Mouse (Mus musculus): ENCODE data around the gene Stab2.

Gene Stab2

DNA sequence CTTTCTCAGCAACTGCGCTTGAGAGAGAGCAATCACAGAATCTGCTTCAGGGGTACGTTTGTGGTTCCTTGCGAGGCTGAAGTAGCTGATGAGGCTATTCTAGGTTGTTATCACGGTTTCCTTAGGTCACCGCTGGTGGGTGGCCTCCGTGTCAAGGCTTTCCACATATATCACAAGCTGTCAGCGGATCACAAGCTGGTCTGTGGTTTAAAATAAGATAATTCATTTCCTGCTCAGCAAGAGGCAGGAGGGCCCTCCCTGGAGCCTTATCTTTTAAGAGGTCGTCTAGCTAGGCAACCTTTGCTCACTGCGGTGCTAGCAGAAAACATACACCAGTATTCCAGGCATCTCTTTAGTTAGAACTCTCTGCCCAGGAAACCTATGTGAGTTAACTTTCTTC lies 17.2 kb downstream of the Stab2 start:
- no peak for DNase-seq (ENCODE audit: extremely low read depth, low read depth, low spot score)

DNA sequence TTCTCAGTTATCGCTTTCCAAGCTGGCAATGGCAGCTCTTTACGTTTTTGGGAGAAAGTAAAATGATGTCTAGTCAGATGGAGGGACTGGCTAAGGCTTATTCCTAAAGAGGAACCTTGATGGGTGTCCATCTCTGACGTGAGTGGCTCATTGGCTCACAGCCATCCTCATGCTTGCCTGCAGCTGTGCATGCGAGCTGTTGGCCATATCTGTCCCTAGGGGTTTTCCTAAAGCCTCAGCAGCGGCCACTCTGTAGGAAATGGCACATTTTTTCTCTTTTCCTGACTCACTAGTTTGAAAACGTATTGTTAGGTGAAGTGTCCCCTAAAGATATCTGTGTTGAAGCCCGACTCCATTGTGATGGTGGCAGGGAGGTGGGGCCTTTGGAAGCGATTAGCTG lies 18.0 kb downstream of the Stab2 start:
- no peak for DNase-seq (ENCODE audit: extremely low read depth, low read depth, low spot score)

DNA sequence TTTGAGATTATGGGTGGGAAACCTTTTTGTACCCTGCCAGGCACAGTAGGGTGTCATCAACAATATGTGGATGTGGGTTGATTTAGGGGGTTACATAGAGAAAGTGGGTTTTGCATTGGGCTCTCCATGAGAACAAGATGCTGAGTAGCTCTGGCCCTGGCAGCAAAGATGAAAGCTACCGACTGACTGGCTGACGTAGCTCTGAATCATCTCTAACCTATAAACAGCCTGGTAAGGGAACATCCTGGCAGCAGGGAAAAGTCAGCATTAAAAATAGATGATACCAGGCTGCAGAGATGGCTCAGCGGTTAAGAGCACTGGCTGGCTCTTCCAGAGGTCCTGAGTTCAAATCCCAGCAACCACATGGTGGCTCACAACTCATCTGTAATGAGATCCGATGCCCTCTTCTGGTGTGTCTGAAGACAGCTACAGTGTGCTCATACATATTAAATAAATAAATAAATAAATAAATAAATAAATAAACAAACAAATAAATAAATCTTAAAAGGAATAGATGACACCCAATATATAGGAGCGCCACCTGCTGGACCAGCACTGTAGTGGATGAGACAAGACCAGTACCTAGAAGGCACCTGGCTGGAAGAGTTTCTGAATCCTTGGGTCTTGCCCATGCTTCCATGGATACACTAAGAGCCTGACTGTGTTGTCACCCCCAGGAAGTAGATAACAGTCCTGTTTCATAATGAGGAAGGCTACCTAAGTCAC lies 31.7 kb downstream of the Stab2 start:
- no peak for DNase-seq (ENCODE audit: extremely low read depth, low read depth, low spot score)

DNA sequence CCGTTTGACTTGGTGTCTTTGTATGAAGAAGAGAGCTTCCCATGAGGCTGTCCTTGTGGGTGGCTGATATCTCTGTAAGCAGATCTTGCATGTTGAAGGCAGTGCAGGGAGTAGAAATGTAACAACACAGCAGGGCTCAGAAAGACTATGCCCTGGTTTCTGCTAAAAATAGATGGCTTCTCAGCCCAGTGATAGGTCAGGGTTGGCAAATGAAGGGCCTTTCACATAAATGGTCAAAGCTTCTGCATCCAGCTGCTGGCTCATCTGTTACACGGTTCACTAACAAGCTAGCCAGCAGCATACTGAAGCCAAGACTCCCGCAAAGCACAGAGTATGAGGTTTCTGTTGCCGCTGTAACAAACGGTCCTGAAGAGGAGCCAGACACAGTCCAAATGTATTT lies 34.5 kb downstream of the Stab2 start:
- no peak for DNase-seq (ENCODE audit: extremely low read depth, low read depth, low spot score)

DNA sequence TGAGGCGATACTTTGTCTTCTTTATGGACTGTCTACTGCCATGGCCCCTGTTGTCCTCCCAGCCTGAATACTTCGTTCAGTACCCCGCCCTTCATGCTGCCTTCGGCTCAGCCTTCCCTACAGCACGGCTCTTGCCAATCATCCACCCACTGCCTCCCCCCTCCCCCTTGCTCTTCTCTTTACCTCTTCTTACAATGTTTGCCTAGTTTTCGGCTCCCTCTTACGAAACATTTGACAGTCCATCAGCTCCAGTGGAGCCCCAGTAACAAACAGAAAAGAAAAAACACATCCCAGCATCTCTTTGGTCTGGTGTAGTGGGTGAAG lies 35.4 kb downstream of the Stab2 start:
- DNase-seq (ENCODE audit: extremely low read depth, low read depth, low spot score), result no peak

DNA sequence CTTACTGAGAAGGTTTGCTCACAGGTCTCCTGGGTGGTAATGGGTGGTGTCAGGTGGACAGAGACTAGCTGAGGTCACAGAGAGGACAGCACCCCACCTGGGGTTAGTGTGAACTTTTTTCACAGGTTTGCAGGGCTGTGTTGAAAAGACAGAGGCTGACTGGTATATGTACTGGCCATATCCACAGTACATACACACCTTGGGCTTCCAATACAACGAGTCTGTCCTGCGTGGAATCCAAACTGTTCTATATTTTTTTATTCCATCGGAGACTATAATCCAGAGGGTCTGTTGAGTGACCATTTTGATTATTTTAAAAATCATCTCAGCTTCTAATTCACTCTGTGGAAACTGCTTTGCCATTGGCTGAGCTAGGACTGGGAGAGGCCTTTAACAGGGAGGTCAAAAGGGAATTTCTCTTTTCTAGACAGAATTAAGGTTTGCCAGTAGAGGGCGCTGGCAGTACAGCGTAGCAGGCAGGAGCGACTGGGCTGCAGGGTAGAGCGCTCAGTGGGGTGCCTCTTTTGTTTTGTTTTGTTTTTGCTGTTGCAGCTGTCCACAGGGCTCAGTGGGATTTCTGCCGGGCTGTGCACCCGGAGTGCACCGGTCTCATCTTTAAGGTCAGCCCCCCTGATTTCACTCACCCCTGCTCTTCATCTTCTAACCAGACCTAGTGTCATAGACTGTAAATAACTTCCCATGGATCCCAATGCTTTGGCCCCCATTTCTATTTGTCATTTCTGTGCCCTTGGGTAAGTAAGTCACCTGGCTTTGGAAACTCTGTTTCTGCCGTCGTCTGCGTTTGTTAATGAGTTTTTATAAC lies 35.9 kb downstream of the Stab2 start:
- no peak for DNase-seq (ENCODE audit: extremely low read depth, low read depth, low spot score)

DNA sequence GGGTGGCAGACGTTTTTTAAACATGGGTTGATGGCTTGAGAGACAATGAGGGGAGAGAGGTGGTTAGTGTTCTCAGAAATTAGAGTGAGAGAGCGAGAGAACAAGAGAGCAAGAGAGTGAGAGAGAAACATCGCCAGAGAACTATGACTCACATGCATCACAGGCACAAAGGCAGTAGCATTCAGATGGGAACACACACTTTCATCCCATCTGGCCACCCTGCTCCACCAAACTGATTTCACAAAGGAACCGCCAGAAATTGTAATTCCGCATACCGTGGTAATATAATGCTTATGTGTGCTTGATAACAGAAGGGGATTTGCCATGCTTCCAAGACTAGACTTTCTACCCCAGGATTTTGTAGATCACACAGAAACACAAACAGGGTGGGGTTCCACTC lies 38.5 kb downstream of the Stab2 start:
- no peak for DNase-seq (ENCODE audit: extremely low read depth, low read depth, low spot score)

DNA sequence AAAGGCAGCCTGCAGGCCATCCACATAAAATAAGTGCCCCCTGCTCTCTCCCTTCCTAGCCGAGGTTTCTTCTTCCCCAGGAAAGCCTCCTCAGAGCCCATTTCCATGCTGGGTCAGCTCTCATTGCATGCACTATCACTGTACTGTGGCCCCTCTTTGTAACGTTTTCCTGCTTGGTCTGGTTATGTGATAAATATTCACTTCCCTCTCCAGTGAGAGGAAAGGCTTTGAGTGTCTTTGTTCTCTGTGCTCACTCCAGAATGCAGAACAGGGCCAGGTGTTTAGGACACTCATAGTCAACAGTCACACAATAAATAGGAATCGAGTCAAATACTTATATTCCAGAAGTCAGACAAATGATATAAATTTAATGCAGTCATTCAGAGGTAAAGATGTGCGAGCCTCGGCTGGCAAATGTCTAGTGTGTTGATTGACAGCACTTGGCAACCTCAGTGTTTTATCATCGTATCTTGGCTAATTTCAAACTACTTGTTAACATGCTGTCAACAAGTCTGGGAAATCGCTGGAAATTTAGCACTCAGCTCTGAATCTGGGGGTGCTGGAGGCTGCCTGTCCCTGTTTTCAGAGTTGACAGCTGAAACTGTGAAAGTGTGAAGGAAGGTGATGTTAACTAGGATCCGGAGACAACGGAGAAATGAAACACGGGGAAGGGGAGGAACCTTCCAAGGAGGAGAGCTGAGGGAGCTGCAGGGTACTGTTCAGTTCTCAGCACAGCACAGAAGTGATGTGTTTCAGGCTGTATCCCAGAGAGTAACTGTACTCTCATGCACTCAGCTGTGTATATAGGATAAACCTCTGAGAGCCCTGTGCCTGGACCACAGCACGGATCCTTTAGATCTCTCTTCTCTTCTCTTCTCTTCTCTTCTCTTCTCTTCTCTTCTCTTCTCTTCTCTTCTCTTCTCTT lies 46.0 kb downstream of the Stab2 start:
- DNase-seq (ENCODE audit: extremely low read depth, low read depth, low spot score), result no peak

DNA sequence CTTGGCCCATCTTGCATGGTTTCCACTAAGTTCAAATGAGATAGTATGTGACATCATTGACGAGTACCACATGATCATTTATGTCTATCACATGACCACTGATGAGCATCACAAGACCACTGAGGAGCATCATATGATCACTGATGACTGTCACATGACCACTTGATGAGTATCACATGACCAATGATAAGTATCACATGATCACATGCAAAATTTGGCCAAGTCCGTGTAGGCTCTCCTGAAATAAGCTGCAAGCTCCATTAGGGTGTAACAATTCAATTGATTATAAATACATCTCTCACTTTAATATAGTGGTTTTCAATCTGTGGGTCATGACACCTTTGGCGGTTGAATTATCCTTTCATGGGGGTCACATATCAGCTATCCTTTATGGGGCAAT lies 52.5 kb downstream of the Stab2 start:
- DNase-seq (ENCODE audit: extremely low read depth, low read depth, low spot score), result no peak

DNA sequence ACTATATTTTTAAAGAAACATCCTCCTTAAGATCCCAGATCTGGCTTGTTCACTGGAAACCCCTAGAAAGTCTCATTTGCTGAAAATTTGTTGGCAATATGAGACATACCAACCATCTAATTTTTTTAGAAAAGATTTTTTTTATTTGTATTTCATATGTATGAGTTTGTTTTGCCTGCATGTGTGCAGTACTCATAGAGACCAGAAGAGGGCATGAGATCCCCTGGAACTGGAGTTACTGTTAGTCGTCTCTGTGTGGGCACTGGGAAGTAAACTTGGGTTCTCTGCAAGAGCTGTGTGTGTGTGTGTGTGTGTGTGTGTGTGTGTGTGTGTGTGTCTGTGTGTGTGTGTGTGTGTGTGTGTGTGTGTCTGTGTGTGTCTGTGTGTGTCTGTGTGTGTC lies 55.1 kb downstream of the Stab2 start:
- no peak for DNase-seq (ENCODE audit: extremely low read depth, low read depth, low spot score)

DNA sequence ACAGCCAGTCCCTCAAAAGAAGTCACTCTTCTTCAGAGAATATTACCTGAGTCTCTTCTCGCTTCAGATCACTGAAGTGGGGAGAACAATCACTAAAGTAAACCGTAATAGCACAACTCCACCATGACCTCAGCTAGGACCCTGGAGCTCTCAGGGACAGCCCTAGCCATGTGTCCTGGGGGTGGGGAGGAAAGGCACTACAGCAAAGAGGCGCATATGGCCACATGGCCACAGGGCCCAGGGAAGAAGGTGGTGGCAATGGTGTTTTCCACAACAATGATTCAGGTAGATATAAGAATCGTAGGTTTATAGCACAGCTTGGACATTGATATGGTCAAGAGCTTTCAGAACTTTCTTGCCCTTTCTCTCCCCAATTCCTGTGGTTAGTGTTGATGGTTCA lies 57.0 kb downstream of the Stab2 start:
- DNase-seq (ENCODE audit: extremely low read depth, low read depth, low spot score), result no peak

DNA sequence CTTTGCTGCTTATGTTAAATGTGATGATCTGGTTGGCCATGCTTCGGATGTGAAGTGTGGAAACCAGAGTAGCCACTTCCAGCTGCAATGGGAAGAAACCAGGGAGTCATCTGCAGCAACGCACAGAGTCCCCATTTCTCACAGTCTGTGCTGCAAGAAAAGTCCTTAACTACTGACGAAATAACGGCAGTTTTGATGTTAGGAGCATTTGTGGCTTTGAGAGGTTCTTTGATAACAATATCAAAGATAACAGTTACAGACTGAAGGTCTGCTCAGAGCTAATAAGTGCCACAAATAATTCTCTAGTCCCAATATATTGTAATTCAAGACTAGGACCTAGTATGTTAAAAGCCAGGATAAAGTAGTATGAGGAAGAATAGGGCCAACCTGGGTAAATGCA lies 57.9 kb downstream of the Stab2 start:
- DNase-seq (ENCODE audit: extremely low read depth, low read depth, low spot score), result no peak

DNA sequence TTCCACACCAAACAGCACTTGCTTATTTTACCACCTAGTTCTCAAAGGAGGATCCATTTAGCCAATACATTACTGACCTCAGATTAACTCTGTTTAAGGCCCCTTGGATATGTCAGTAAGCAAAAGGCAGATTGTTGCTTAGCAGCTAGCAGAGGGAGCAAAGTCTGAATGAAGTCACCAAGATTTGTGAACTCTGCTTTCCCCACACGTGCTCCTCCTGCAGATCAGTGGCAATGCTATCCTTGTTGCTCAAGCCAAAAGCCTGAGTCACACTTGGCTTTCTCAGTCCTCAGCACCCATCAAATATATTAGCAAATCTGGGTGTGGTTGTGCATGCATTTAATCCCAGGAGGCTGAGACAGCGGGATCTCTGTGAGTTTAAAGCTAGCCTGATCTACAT lies 60.3 kb downstream of the Stab2 start:
- DNase-seq (ENCODE audit: extremely low read depth, low read depth, low spot score), result no peak

DNA sequence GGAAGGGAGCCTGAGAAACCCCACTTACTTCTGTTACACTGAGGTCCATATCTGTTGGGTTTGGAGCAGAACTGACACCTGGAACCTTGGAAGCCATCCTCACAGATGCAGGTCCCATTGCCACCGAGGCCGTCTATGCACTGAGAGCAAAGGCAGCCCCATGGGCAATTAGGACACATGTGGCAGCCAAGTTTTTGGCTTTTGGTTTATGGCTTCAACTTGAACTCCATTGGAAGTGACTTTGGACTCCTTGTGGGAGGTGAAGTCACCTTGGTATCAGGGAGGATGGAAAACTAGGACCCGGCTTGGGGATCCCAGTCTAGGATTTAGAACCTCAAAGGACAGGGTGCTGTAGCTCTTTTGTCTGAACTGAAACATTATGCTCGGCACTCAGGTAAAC lies 67.2 kb downstream of the Stab2 start:
- DNase-seq (ENCODE audit: extremely low read depth, low read depth, low spot score), result no peak

DNA sequence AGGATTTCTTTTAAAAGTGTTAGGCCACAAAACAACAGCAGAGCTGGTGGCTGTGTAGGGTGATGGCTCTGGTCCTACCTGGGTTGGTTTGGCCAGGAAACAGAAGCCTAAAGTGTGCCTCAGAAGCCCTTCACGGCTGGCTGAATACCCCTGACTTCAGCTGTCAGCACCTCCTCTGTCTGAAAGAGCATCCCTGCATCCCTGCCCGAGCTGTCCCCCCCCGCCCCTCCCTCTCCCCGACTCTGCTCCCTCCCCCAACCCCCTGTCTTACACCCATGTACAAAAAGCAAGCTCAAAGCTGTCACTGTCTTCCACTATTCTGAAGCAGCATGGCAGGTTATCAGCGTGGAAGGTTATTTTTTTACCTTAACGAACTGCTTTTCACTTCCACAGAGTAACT lies 73.4 kb downstream of the Stab2 start:
- DNase-seq (ENCODE audit: extremely low read depth, low read depth, low spot score), result no peak

DNA sequence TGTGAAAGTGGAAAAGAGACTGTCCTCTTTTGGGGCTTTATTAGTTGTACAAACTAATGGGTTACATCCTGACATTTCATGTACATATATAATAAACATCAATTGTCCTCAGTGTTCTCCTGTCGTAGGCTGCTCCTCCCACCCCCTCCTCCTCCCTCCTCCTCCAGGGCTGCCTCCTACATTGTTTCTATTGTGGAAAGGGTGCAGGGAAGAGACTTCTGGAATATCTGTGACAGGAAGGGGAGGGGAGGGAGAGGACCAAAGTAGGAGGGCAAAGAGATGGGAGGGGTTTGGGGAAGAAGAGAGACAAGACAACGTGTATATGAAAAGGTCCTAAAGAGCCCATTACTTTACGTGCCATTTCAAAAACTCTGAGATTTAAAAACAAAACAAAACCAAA lies 73.9 kb downstream of the Stab2 start:
- DNase-seq (ENCODE audit: extremely low read depth, low read depth, low spot score), result no peak

DNA sequence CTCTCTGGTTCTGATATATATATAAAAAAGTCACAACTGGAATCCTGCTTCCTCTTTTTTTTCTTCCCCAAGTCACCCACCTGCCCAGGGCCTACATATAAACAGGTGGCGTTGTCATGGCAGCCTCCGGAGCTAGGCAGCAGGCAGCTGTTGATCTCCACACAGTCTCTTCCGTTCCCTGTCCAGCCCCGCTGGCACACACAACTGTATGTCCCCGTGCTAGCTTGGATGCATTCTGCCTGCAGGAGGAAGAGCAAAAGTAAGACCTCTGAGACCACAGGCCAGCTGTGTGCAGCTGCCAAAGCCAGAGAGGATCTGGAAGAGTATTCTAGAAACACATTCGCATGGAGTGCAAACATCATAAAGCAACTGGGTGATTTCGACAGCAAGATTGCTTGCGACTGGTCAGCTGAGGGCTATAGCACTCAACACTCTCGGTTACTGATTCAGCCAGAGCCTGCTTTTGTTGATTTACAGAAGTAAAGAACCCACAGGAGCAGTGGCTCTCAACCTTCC lies 74.6 kb downstream of the Stab2 start:
- DNase-seq (ENCODE audit: extremely low read depth, low read depth, low spot score), result no peak

DNA sequence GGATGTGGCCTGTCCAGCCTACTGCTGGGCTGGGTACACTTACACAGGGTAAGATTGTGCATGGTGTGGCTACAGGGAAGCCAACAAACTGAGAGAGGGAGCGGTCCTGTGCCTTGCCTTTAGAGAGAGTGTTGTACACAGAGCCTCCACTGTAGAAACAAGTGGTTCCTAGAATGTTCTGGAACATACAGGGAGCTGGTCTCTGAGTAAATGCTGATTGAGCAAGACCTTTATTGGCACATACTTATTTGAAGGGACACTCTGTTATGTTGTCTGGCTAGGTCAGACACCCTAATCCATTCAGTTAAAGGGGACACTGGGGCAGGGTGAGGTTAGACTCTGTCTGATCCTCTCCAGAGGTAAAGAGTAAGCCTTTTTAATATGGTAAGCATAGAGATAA lies 84.2 kb downstream of the Stab2 start:
- no peak for DNase-seq (ENCODE audit: extremely low read depth, low read depth, low spot score)

DNA sequence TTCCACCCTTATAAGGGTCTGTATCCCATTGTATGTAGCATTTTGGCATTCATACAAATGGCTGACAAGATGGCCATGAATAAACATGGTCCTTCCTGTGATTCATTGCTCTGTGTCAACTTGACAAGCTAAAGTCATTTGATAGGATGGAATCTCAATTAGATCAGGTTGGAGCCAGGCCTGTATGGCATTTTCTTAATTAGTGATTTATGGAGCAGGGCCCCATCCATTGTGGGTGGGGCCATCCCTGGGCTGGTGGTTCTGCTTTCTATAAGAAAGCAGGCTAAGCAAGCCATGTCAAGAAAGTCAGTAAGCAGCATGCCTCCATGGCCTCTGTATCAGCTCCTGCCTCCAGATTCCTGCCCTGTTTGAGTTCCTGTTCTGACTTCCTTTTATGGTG lies 92.2 kb downstream of the Stab2 start:
- DNase-seq (ENCODE audit: extremely low read depth, low read depth, low spot score), result no peak

DNA sequence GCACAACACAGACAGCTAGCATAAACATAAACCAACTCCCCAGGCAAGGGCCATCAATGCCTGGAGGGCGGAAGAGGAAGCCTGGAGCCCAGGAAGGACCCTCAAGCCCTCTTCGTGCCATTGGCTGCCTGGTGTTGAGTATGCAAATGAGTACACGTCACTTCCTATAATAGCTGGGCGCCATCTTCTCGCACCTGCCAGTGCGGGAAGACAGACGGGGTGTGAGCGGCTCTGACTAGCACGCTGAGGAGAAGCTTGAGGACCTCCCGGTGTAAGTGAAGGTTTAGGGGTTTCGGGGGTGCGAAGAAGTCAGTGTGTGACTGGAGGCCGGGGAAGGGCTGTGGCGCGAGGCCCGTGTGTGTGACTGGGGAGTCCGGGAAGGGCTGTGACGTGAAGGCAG lies 99.3 kb downstream of the Stab2 start:
- DNase-seq (ENCODE audit: extremely low read depth, low read depth, low spot score), result no peak

DNA sequence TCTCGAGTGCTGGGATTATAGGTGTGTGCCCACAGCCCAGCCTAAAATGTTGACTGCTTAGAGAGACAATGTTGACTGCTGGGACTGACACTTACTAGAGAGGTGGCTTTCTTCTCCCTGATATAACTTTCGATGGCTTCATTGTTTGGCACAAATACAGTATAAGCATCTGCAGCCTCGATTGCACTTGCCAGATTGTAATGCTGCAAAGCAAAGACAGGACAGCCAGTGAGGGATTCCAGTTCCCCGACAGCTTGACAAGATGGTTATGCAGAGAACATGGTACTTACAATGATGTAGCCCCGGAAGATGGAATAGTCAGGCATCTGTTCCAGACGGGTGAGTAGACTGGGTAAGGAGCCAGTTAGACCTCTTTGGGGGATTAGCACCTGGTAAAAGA lies 100.8 kb downstream of the Stab2 start:
- DNase-seq (ENCODE audit: extremely low read depth, low read depth, low spot score), result no peak

DNA sequence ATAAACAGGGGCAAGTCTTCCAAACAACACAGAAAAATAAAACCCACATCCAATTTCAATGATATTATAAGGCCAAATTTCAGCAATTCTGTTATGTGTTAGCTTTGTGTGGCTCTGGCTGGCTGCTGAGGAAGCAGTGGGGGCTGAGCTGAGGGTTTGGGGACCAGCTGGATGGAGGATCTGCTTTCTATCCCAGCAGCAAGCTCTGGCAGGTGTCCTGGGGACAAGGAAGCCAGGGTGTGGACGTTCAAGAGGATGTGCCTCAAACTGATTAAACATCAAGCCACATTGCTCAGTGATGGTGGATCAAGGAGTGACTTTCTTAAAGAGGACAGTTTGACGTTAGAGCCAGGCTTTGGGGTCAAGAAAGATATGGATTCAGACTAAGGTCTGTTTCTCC lies 112.3 kb downstream of the Stab2 start:
- no peak for DNase-seq (ENCODE audit: extremely low read depth, low read depth, low spot score)

Data from fat pad, adult 2 months (tissue).